Mouse (Mus musculus): Measurements from ENCODE around the gene Sgsm3. TPM values are rescaled to one million over a fixed set of nuclear protein-coding genes. Genes with fewer than 3 reads are reported as not detected.

Sgsm3 gene
- polyA plus RNA-seq, 1 experiment: 0.52 TPM

DNA sequence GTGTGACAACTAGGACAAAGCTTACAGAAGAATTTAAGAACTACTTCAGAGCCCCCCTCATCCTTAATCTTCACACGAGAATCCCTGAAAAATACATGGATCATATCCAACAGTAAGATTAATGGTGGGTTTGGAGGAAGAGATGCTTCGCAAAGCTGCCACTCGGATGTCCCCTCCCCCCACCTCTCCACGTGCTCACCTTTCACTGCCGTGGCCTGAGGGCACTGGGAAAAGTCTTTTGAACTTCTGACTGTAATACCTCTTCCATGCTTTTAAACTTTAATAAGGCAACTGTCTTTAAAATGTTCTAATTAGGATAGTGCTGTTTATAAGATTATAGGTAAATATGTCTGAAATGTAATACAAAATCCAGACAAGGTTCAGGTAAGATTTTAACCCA, 3.3 kb upstream of the Sgsm3 start:
- TF ChIP-seq TAL1 (IDR thresholded peaks at IDR 0.05; ENCODE audit: low read length): no peak
- TF ChIP-seq GATA1 (IDR thresholded peaks at IDR 0.05; ENCODE audit: low read length): no peak
- no peak overlapping the region for H3K4me3 ChIP-seq (replicated peaks)

GRCm38 (mm10) chr15:80975666-80976065, 1.9 kb upstream of the Sgsm3 start:
- no peaks in the 10 kb centered on the region for H3K27me3 ChIP-seq (ENCODE audit: control insufficient read depth)
- TF ChIP-seq TAL1 (IDR thresholded peaks at IDR 0.05; ENCODE audit: low read length) (no peak), GATA1 (IDR thresholded peaks at IDR 0.05; ENCODE audit: low read length) (no peak)
- peaks cover 45% of the 10 kb centered on the region for H3K4me1 ChIP-seq (ENCODE audit: control insufficient read depth)
- no peaks in the 10 kb centered on the region for H3K9me3 ChIP-seq (ENCODE audit: control insufficient read depth, low read length)
- no peaks in the 10 kb centered on the region for H3K36me3 ChIP-seq (ENCODE audit: control insufficient read depth)
- no peak overlapping the region for H3K4me3 ChIP-seq (replicated peaks)

More for the DNA sequence above, 3.3 kb upstream of the Sgsm3 start:
- Histone ChIP-seq H3K9me3 (ENCODE audit: control insufficient read depth, low read length) (no peaks in the 10 kb centered on the region), H3K27me3 (ENCODE audit: control insufficient read depth) (no peaks in the 10 kb centered on the region), H3K4me1 (ENCODE audit: control insufficient read depth) (peaks cover 34% of the 10 kb centered on the region), H3K36me3 (ENCODE audit: control insufficient read depth) (peaks cover 10% of the 10 kb centered on the region)

- no peaks in the 10 kb centered on the region for H3K36me3 ChIP-seq (ENCODE audit: control insufficient read depth)
- no peaks in the 10 kb centered on the region for H3K27me3 ChIP-seq (ENCODE audit: control insufficient read depth)
- peaks cover 44% of the 10 kb centered on the region for H3K4me1 ChIP-seq (ENCODE audit: control insufficient read depth)
- H3K9me3 ChIP-seq (ENCODE audit: control insufficient read depth, low read length): no peaks in the 10 kb centered on the region
- no peak overlapping the region for H3K4me3 ChIP-seq (replicated peaks)
- TF ChIP-seq GATA1 (IDR thresholded peaks at IDR 0.05; ENCODE audit: low read length) (no peak), TAL1 (IDR thresholded peaks at IDR 0.05; ENCODE audit: low read length) (no peak)
Measured at GRCm38 (mm10) chr15:80979611-80980010, 2.0 kb downstream of the Sgsm3 start.

DNA sequence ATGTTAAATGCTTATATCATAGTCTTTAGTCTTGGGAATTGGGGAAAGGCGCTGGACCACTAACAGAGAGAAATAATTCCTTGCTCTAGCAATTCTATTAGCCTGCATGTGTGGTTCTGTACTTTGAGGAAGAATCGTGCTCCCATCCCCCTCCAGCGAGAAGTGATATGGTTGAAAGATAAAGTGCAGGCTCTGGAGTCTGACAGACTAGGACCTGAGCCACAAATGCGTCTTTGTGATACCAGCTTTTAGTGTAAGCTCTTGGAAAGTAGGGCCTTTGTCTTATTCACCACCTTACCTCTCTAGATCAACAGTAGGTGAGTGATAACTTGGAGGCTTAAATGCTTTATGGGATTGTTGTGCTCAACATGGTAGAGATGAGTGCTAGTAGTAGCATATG, 3.6 kb downstream of the Sgsm3 start:
- H3K4me3 ChIP-seq (replicated peaks): no peak overlapping the region
- no peaks in the 10 kb centered on the region for H3K27me3 ChIP-seq (ENCODE audit: control insufficient read depth)
- H3K4me1 ChIP-seq (ENCODE audit: control insufficient read depth): peaks cover 44% of the 10 kb centered on the region
- no peaks in the 10 kb centered on the region for H3K36me3 ChIP-seq (ENCODE audit: control insufficient read depth)
- H3K9me3 ChIP-seq (ENCODE audit: control insufficient read depth, low read length): no peaks in the 10 kb centered on the region
- no peak for TF ChIP-seq TAL1 (IDR thresholded peaks at IDR 0.05; ENCODE audit: low read length)
- TF ChIP-seq GATA1 (IDR thresholded peaks at IDR 0.05; ENCODE audit: low read length): no peak

DNA sequence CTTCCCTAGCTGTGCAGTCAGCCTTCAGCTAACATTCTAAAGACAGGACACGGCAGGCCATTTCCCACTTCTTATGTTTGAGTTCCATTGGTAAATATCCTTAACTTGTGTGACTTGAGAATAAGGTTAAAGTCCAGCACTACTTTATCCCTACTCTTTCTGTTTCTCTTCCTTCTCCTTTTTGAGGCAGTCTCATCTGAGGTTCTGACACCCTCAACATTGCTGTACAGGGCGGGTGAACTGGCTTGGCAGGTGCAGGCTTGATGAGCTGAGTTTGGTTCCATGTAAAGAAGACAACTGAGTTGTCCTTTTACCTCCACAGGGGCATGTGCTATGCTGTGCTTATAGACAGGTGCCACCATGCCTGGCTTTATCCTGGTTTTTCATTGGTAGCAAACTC, 5.7 kb downstream of the Sgsm3 start:
- H3K4me1 ChIP-seq (ENCODE audit: control insufficient read depth): peaks cover 39% of the 10 kb centered on the region
- no peaks in the 10 kb centered on the region for H3K36me3 ChIP-seq (ENCODE audit: control insufficient read depth)
- no peak for TF ChIP-seq GATA1 (IDR thresholded peaks at IDR 0.05; ENCODE audit: low read length)
- TF ChIP-seq TAL1 (IDR thresholded peaks at IDR 0.05; ENCODE audit: low read length): no peak
- H3K9me3 ChIP-seq (ENCODE audit: control insufficient read depth, low read length): no peaks in the 10 kb centered on the region
- no peaks in the 10 kb centered on the region for H3K27me3 ChIP-seq (ENCODE audit: control insufficient read depth)
- H3K4me3 ChIP-seq (replicated peaks): no peak overlapping the region

DNA sequence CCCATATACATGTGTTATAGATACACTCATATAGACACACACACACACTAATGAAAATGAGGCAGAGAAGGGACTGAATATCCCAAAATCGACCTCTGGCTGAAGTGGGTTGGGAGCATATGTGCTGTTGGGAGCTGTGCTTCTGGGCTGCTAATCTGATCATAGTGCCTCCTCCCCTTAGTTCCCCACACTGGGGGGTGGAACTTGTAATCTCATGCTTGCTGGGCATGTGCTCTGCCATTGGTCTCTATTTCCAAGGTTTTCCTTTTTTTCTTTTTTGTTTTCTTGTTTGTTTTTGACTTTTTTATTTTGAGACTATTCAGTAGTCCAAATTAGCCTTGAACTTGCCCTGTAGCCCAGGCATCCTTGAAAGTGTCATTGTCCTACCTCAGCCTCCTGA, 10.8 kb downstream of the Sgsm3 start:
- Histone ChIP-seq H3K4me3 (replicated peaks) (no peak overlapping the region), H3K27me3 (ENCODE audit: control insufficient read depth) (no peaks in the 10 kb centered on the region), H3K4me1 (ENCODE audit: control insufficient read depth) (peaks cover 15% of the 10 kb centered on the region), H3K9me3 (ENCODE audit: control insufficient read depth, low read length) (no peaks in the 10 kb centered on the region), H3K36me3 (ENCODE audit: control insufficient read depth) (no peaks in the 10 kb centered on the region)
- no peak for TF ChIP-seq TAL1 (IDR thresholded peaks at IDR 0.05; ENCODE audit: low read length)
- TF ChIP-seq GATA1 (IDR thresholded peaks at IDR 0.05; ENCODE audit: low read length): no peak

DNA sequence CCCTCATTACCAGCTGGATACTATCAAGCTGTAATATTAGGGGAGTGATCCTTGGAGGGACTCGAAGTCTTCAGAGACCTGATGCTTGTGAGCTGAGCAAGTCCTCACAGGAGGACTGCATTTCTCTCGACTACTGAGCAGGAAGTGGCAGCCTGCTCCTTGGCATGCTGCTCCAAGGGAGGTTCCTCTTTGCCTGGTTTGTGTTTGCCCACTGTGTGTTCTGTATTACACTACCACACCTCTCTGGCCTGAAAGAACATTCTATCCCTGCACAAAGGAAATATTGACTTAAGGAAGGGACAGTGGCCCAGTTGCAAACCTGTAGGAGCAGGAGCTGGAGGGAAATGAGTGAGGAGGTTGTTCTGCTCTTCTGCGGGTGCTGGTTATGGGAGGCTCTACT, 12.1 kb downstream of the Sgsm3 start:
- H3K4me1 ChIP-seq (ENCODE audit: control insufficient read depth): peaks cover 15% of the 10 kb centered on the region
- TF ChIP-seq GATA1 (IDR thresholded peaks at IDR 0.05; ENCODE audit: low read length): no peak
- TF ChIP-seq TAL1 (IDR thresholded peaks at IDR 0.05; ENCODE audit: low read length): no peak
- no peaks in the 10 kb centered on the region for H3K36me3 ChIP-seq (ENCODE audit: control insufficient read depth)
- no peaks in the 10 kb centered on the region for H3K27me3 ChIP-seq (ENCODE audit: control insufficient read depth)
- H3K9me3 ChIP-seq (ENCODE audit: control insufficient read depth, low read length): no peaks in the 10 kb centered on the region
- H3K4me3 ChIP-seq (replicated peaks): no peak overlapping the region

GRCm38 (mm10) chr15:80994959-80995358, 17.4 kb downstream of the Sgsm3 start:
- peaks cover 20% of the 10 kb centered on the region for H3K4me1 ChIP-seq (ENCODE audit: control insufficient read depth)
- no peak overlapping the region for H3K4me3 ChIP-seq (replicated peaks)
- no peaks in the 10 kb centered on the region for H3K27me3 ChIP-seq (ENCODE audit: control insufficient read depth)
- no peak for TF ChIP-seq TAL1 (IDR thresholded peaks at IDR 0.05; ENCODE audit: low read length)
- TF ChIP-seq GATA1 (IDR thresholded peaks at IDR 0.05; ENCODE audit: low read length): no peak
- H3K9me3 ChIP-seq (ENCODE audit: control insufficient read depth, low read length): no peaks in the 10 kb centered on the region
- no peaks in the 10 kb centered on the region for H3K36me3 ChIP-seq (ENCODE audit: control insufficient read depth)

- TF ChIP-seq TAL1 (IDR thresholded peaks at IDR 0.05; ENCODE audit: low read length) (no peak), GATA1 (IDR thresholded peaks at IDR 0.05; ENCODE audit: low read length) (no peak)
- H3K27me3 ChIP-seq (ENCODE audit: control insufficient read depth): no peaks in the 10 kb centered on the region
Measured at GRCm38 (mm10) chr15:80996090-80996835, 18.7 kb downstream of the Sgsm3 start.

GRCm38 (mm10) chr15:80997077-80997476, 19.5 kb downstream of the Sgsm3 start:
- Histone ChIP-seq H3K36me3 (ENCODE audit: control insufficient read depth) (no peaks in the 10 kb centered on the region), H3K4me1 (ENCODE audit: control insufficient read depth) (peaks cover 28% of the 10 kb centered on the region), H3K27me3 (ENCODE audit: control insufficient read depth) (no peaks in the 10 kb centered on the region), H3K4me3 (replicated peaks) (no peak overlapping the region), H3K9me3 (ENCODE audit: control insufficient read depth, low read length) (no peaks in the 10 kb centered on the region)
- TF ChIP-seq GATA1 (IDR thresholded peaks at IDR 0.05; ENCODE audit: low read length): no peak
- TF ChIP-seq TAL1 (IDR thresholded peaks at IDR 0.05; ENCODE audit: low read length): no peak

More at GRCm38 (mm10) chr15:80996090-80996835, 18.7 kb downstream of the Sgsm3 start:
- no peaks in the 10 kb centered on the region for H3K9me3 ChIP-seq (ENCODE audit: control insufficient read depth, low read length)
- no peaks in the 10 kb centered on the region for H3K36me3 ChIP-seq (ENCODE audit: control insufficient read depth)
- H3K4me1 ChIP-seq (ENCODE audit: control insufficient read depth): peaks cover 28% of the 10 kb centered on the region
- no peak overlapping the region for H3K4me3 ChIP-seq (replicated peaks)
